Mouse (Mus musculus): ENCODE measurements around the gene 1700016H13Rik. TPM values are rescaled to one million over a fixed set of nuclear protein-coding genes. Genes with fewer than 3 reads are reported as not detected.

The 1700016H13Rik gene
- polyA plus RNA-seq, 2 experiments, result not detected

GRCm38 (mm10) chr5:103644167-103644566 is 11.6 kb downstream of the 1700016H13Rik start:
- 66% methylated on average over 1 of the region's 1 CpGs for WGBS (ENCODE audit: insufficient replicate concordance)
- Histone ChIP-seq H3K9me3 (ENCODE audit: control insufficient read depth, low read length) (no peaks in the 10 kb centered on the region), H3K4me1 (replicated peaks; ENCODE audit: control insufficient read depth in 2 of 2, insufficient read depth in 2 of 2, low read length in 1 of 2) (no peaks in the 10 kb centered on the region; a peak in 1 of 4 replicates), H3K9ac (replicated peaks) (no peak overlapping the region), H3K36me3 (replicated peaks; ENCODE audit: control insufficient read depth, insufficient read depth, low read depth) (no peaks in the 10 kb centered on the region), H3K4me3 (ENCODE audit: insufficient read depth in 1 of 2, low read depth in 2 of 2, low read length in 2 of 2) (no peak overlapping the region), H3K27me3 (ENCODE audit: control insufficient read depth, insufficient read depth, low read length) (no peaks in the 10 kb centered on the region), H3K27ac (no peak overlapping the region), H3K4me2 (ENCODE audit: low read depth) (no peak overlapping the region)
- no peak for TF ChIP-seq CTCF (IDR thresholded peaks at IDR 0.05; ENCODE audit: low read depth)
- TF ChIP-seq EP300 (IDR thresholded peaks at IDR 0.05; ENCODE audit: low read depth), result no peak
- DNase-seq (ENCODE audit: low read depth in 3 of 3, low spot score in 3 of 3) (no peak), ATAC-seq (ENCODE audit: insufficient read depth) (no peak)

GRCm38 (mm10) chr5:103637162-103637561 is 18.6 kb downstream of the 1700016H13Rik start:
- no peak for DNase-seq (ENCODE audit: low read depth in 3 of 3, low spot score in 3 of 3)

GRCm38 (mm10) chr5:103629854-103630580 is 25.8 kb downstream of the 1700016H13Rik start:
- Histone ChIP-seq H3K4me3 (ENCODE audit: insufficient read depth in 1 of 2, low read depth in 2 of 2, low read length in 2 of 2) (no peak overlapping the region), H3K36me3 (replicated peaks; ENCODE audit: control insufficient read depth, insufficient read depth, low read depth) (no peaks in the 10 kb centered on the region), H3K4me1 (replicated peaks; ENCODE audit: control insufficient read depth in 2 of 2, insufficient read depth in 2 of 2, low read length in 1 of 2) (no peaks in the 10 kb centered on the region), H3K27me3 (ENCODE audit: control insufficient read depth, insufficient read depth, low read length) (no peaks in the 10 kb centered on the region), H3K9ac (replicated peaks) (no peak overlapping the region), H3K9me3 (ENCODE audit: control insufficient read depth, low read length) (no peaks in the 10 kb centered on the region), H3K27ac (no peak overlapping the region), H3K4me2 (ENCODE audit: low read depth) (no peak overlapping the region)
- WGBS (ENCODE audit: insufficient replicate concordance), result 60% methylated on average over 9 of the region's 9 CpGs
- no peak for DNase-seq (ENCODE audit: low read depth in 3 of 3, low spot score in 3 of 3)
- TF ChIP-seq CTCF (IDR thresholded peaks at IDR 0.05; ENCODE audit: low read depth), result no peak
- TF ChIP-seq EP300 (IDR thresholded peaks at IDR 0.05; ENCODE audit: low read depth), result no peak
- ATAC-seq (ENCODE audit: insufficient read depth), result no peak

More at GRCm38 (mm10) chr5:103637162-103637561, 18.6 kb downstream of the 1700016H13Rik start:
- ATAC-seq (ENCODE audit: insufficient read depth), result no peak
- Histone ChIP-seq H3K27ac (no peak overlapping the region), H3K4me3 (ENCODE audit: insufficient read depth in 1 of 2, low read depth in 2 of 2, low read length in 2 of 2) (no peak overlapping the region), H3K4me2 (ENCODE audit: low read depth) (no peak overlapping the region), H3K9ac (replicated peaks) (no peak overlapping the region), H3K4me1 (replicated peaks; ENCODE audit: control insufficient read depth in 2 of 2, insufficient read depth in 2 of 2, low read length in 1 of 2) (no peaks in the 10 kb centered on the region), H3K27me3 (ENCODE audit: control insufficient read depth, insufficient read depth, low read length) (no peaks in the 10 kb centered on the region), H3K9me3 (ENCODE audit: control insufficient read depth, low read length) (no peaks in the 10 kb centered on the region), H3K36me3 (replicated peaks; ENCODE audit: control insufficient read depth, insufficient read depth, low read depth) (no peaks in the 10 kb centered on the region)
- TF ChIP-seq EP300 (IDR thresholded peaks at IDR 0.05; ENCODE audit: low read depth) (no peak), CTCF (IDR thresholded peaks at IDR 0.05; ENCODE audit: low read depth) (no peak)
- WGBS (ENCODE audit: insufficient replicate concordance), result 68% methylated on average over 2 of the region's 2 CpGs

- no peak within 1 kb of the TSS for H3K4me2 ChIP-seq (ENCODE audit: low read depth)
- TF ChIP-seq CTCF (IDR thresholded peaks at IDR 0.05; ENCODE audit: low read depth) (no peak), EP300 (IDR thresholded peaks at IDR 0.05; ENCODE audit: low read depth) (no peak)
- H3K4me1 ChIP-seq (replicated peaks; ENCODE audit: control insufficient read depth in 2 of 2, insufficient read depth in 2 of 2, low read length in 1 of 2), result no peaks in the 10 kb centered on the region
- no peaks in the 10 kb centered on the region for H3K9me3 ChIP-seq (ENCODE audit: control insufficient read depth, low read length)
- no peak within 1 kb of the TSS for H3K9ac ChIP-seq (replicated peaks)
- 60% methylated on average over 17 of the region's 17 CpGs for WGBS (ENCODE audit: insufficient replicate concordance)
- H3K36me3 ChIP-seq (replicated peaks; ENCODE audit: control insufficient read depth, insufficient read depth, low read depth), result no peaks in the 10 kb centered on the region
- H3K4me3 ChIP-seq (ENCODE audit: insufficient read depth in 1 of 2, low read depth in 2 of 2, low read length in 2 of 2), result no peak within 1 kb of the TSS
- DNase-seq (ENCODE audit: low read depth in 3 of 3, low spot score in 3 of 3) (no peak), ATAC-seq (ENCODE audit: insufficient read depth) (no peak)
- H3K27me3 ChIP-seq (ENCODE audit: control insufficient read depth, insufficient read depth, low read length), result no peaks in the 10 kb centered on the region
- no peak within 1 kb of the TSS for H3K27ac ChIP-seq
These were observed 26.6 kb downstream of the 1700016H13Rik start, which contains the start of gene Slc10a6 for GRCm38 (mm10) chr5:103629111-103629764. Slc10a6 (minus strand) TSS chr5:103629403.

- Histone ChIP-seq H3K27me3 (ENCODE audit: control insufficient read depth, insufficient read depth, low read length) (no peaks in the 10 kb centered on the region), H3K36me3 (replicated peaks; ENCODE audit: control insufficient read depth, insufficient read depth, low read depth) (no peaks in the 10 kb centered on the region), H3K9ac (replicated peaks) (no peak overlapping the region), H3K4me3 (ENCODE audit: insufficient read depth in 1 of 2, low read depth in 2 of 2, low read length in 2 of 2) (no peak overlapping the region), H3K4me2 (ENCODE audit: low read depth) (no peak overlapping the region), H3K27ac (no peak overlapping the region), H3K4me1 (replicated peaks; ENCODE audit: control insufficient read depth in 2 of 2, insufficient read depth in 2 of 2, low read length in 1 of 2) (no peaks in the 10 kb centered on the region), H3K9me3 (ENCODE audit: control insufficient read depth, low read length) (no peaks in the 10 kb centered on the region)
- ATAC-seq (ENCODE audit: insufficient read depth) (no peak), DNase-seq (ENCODE audit: low read depth in 3 of 3, low spot score in 3 of 3) (no peak)
- 53% methylated on average over 6 of the region's 6 CpGs for whole genome bisulfite sequencing (ENCODE audit: insufficient replicate concordance)
- TF ChIP-seq EP300 (IDR thresholded peaks at IDR 0.05; ENCODE audit: low read depth) (no peak), CTCF (IDR thresholded peaks at IDR 0.05; ENCODE audit: low read depth) (no peak)
These were observed 27.3 kb downstream of the 1700016H13Rik start for GRCm38 (mm10) chr5:103628499-103628898.

Data from liver, embryonic 14.5 days (tissue).